ENCODE assay signal across 8 mouse cellular contexts in the genomic region with DNA sequence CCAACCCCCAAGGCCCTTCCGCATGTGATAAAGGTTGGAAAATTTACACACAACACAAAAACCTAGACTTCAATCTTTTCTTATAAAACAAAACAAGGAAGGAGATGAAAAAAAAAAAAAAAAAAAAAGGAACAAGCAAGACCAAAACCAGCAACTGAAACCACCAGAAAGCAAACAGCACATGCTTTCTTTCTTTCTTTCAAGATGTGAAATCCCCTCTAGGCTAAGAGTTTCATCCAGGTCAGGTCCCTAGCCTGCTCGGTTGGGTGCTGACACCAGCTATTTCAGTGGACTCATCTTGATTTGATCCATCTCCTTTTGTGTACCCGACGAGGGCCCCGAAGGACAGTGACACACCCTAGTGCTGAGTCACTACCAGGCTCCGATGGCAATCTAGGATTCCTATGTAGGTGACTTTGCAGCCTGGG. TPM values are rescaled to one million over a fixed set of nuclear protein-coding genes. Genes with fewer than 3 reads are reported as not detected.
DNase-seq lines count a peak whose midpoint lies in the region; ATAC-seq and TF ChIP-seq lines count a peak whose summit lies in the region.
"Had no signal": no experiment of that assay in that cellular context is flagged by ENCODE, and none has a peak within 500 bp of the region (broad histone marks: within the 10 kb centered on the region; RNA-seq: fewer than 3 reads in every experiment).

No protein-coding gene starts in this region.

- no peaks in the 10 kb centered on the region for H3K27me3 ChIP-seq in thymus, adult 2 months (ENCODE audit: control insufficient read depth, insufficient read depth, low read length)
- H3K27me3 ChIP-seq in small intestine, adult 2 months (ENCODE audit: control insufficient read depth, insufficient read depth, low read length), result no peaks in the 10 kb centered on the region
- no peaks in the 10 kb centered on the region for H3K27me3 ChIP-seq in hindbrain, embryonic 11.5 days (ENCODE audit: control insufficient read depth, insufficient read depth, low read length)
- H3K27me3 ChIP-seq: neural tube, embryonic 13.5 days had no signal

- no peaks in the 10 kb centered on the region for H3K36me3 ChIP-seq in thymus, adult 2 months (ENCODE audit: control insufficient read depth, insufficient read depth, low read length)
- H3K36me3 ChIP-seq in small intestine, adult 2 months (ENCODE audit: control insufficient read depth, insufficient read depth, low read length), result no peaks in the 10 kb centered on the region
- no peaks in the 10 kb centered on the region for H3K36me3 ChIP-seq in hindbrain, embryonic 11.5 days (ENCODE audit: control insufficient read depth, insufficient read depth, low read length)
- H3K36me3 ChIP-seq: neural tube, embryonic 13.5 days had no signal

- H3K4me1 ChIP-seq in thymus, adult 2 months (replicated peaks; ENCODE audit: control insufficient read depth, insufficient read depth, low read length), result peaks cover 3% of the 10 kb centered on the region
- H3K4me1 ChIP-seq in small intestine, adult 2 months (ENCODE audit: control insufficient read depth, insufficient read depth, insufficient read length, low read length), result peaks cover 14% of the 10 kb centered on the region; the same call in 1 of the 2 replicates
- no peaks in the 10 kb centered on the region for H3K4me1 ChIP-seq in hindbrain, embryonic 11.5 days (replicated peaks; ENCODE audit: control insufficient read depth, insufficient read depth, low read length)

- peak; percentile 70 to 84 for ATAC-seq in hematopoietic stem cell, adult 5-6 weeks (replicated peaks in 1 of 2; ENCODE audit: insufficient read depth in 1 of 2, low FRiP score in 2 of 2, low TSS enrichment in 1 of 2, low read depth in 1 of 2, poor library complexity in 2 of 2, severe bottlenecking in 2 of 2)
- no peak for ATAC-seq in hindbrain, embryonic 11.5 days (ENCODE audit: low FRiP score)

- no peak overlapping the region for H3K4me2 ChIP-seq in hindbrain, embryonic 11.5 days (replicated peaks; ENCODE audit: low read depth, low read length)
- H3K4me2 ChIP-seq: neural tube, embryonic 13.5 days had no signal

- no peak for TF ChIP-seq CTCF in thymus, adult 2 months (IDR thresholded peaks at IDR 0.05; ENCODE audit: borderline replicate concordance, control insufficient read depth, extremely low read depth, insufficient read depth, low read length, poor library complexity)
- no peak for TF ChIP-seq CTCF in small intestine, adult 2 months (IDR thresholded peaks at IDR 0.05; ENCODE audit: extremely low read depth, insufficient read length, insufficient replicate concordance, low read depth, low read length)

- peak; percentile 12 for DNase-seq in thymus, postnatal 14 days
- no peak for DNase-seq in thymus, adult 2 months
- DNase-seq in adrenal gland, adult 2 months, result peak; percentile 81
- DNase-seq in hindbrain, embryonic 11.5 days (ENCODE audit: low spot score), result no peak
- no peak for DNase-seq in layer of hippocampus, adult 9-10 months (ENCODE audit: low spot score)

- no peak overlapping the region for H3K9ac ChIP-seq in hindbrain, embryonic 11.5 days (ENCODE audit: low read depth, low read length)
- H3K9ac ChIP-seq: neural tube, embryonic 13.5 days had no signal

- WGBS in thymus, adult 2 months, result 10% methylated on average over 6 of the region's 6 CpGs
- 12% methylated on average over 6 of the region's 6 CpGs for WGBS in small intestine, adult 2 months
- WGBS in hindbrain, embryonic 11.5 days, result 70% methylated on average over 6 of the region's 6 CpGs

- no peak for TF ChIP-seq POLR2A in thymus, adult 2 months (IDR thresholded peaks at IDR 0.05; ENCODE audit: control insufficient read depth, extremely low read depth, insufficient read depth, low read length, poor library complexity)
- no peak for TF ChIP-seq POLR2A in small intestine, adult 2 months (IDR thresholded peaks at IDR 0.05; ENCODE audit: low read depth, low read length)

- no peak overlapping the region for H3K4me3 ChIP-seq in thymus, adult 2 months (ENCODE audit: control insufficient read depth, insufficient read depth, low read length)
- no peak overlapping the region for H3K4me3 ChIP-seq in small intestine, adult 2 months (ENCODE audit: low read depth, low read length)
- no peak overlapping the region for H3K4me3 ChIP-seq in hindbrain, embryonic 11.5 days (ENCODE audit: low read depth, low read length)
- H3K4me3 ChIP-seq: neural tube, embryonic 13.5 days had no signal

- no peak overlapping the region for H3K27ac ChIP-seq in thymus, adult 2 months (ENCODE audit: control insufficient read depth, insufficient read depth, low read length)
- H3K27ac ChIP-seq in small intestine, adult 2 months (ENCODE audit: insufficient read depth, low read depth, low read length), result peak overlapping the region; percentile 78
- H3K27ac ChIP-seq in hindbrain, embryonic 11.5 days (ENCODE audit: low read depth, low read length), result no peak overlapping the region
- H3K27ac ChIP-seq: neural tube, embryonic 13.5 days had no signal

- H3K9me3 ChIP-seq in hindbrain, embryonic 11.5 days (ENCODE audit: control insufficient read depth, low read length), result no peaks in the 10 kb centered on the region
- H3K9me3 ChIP-seq: neural tube, embryonic 13.5 days had no signal

RNA-seq across cellular contexts. Expression of a gene that starts 29.2 kb away (rescaled TPM):
- polyA plus RNA-seq in thymus, adult 2 months (2012; rRNA removed), result 4.0 and 4.6 TPM in 2 replicates
- 10 to 100 TPM; 19.8 to 25.1 TPM for total RNA-seq in adrenal gland, adult 2 months (2021)
- 3.2 and 6.2 TPM in 2 replicates for polyA plus RNA-seq in adrenal gland, adult 2 months (2012; rRNA removed)
- total RNA-seq in hematopoietic stem cell, adult 5-6 weeks (2017), result 12.5 and 13.8 TPM in 2 replicates
- 1.4 and 3.3 TPM in 2 replicates for polyA plus RNA-seq in small intestine, adult 2 months (2012; rRNA removed)
- 17.5 and 23.3 TPM in 2 replicates for polyA plus RNA-seq in hindbrain, embryonic 11.5 days (2014; fragmentation: Nextera tagmentation; extraction: Ambion mirVana)

Comparison
In these comparisons a context has a peak if more than half of its experiments do, and no peak if none do; other contexts are left out.
1. DNase-seq: peak in thymus, postnatal 14 days (single experiment) and adrenal gland, adult 2 months (single experiment); none in thymus, adult 2 months (single experiment), hindbrain, embryonic 11.5 days (single experiment) and layer of hippocampus, adult 9-10 months (single experiment).